Mouse (Mus musculus) ES-Bruce4 (cell line): ENCODE measurements around the gene Homer2.

Experiments
- CTCF ChIP-seq: IDR thresholded peaks from one replicate; pipeline ENCODE4 v1.8.1; 2011; ENCODE audit warnings: low read depth, low read length
- POLR2A ChIP-seq: IDR thresholded peaks from one replicate; pipeline ENCODE4 v1.8.1; 2011; ENCODE audit warnings: low read length; ENCODE audit not compliant: insufficient read depth

GRCm38 (mm10) chr7:81571941-81572441 lies 135.3 kb downstream of the Homer2 start:
- TF ChIP-seq CTCF (no peak), POLR2A (no peak)
